In genomic region chr7:19169506-19169905, GRCm38 (mm10) we compare ENCODE assay signal across 13 mouse cellular contexts. TPM values are rescaled to one million over a fixed set of nuclear protein-coding genes. Genes with fewer than 3 reads are reported as not detected.
DNase-seq lines count a peak whose midpoint lies in the region; ATAC-seq and TF ChIP-seq lines count a peak whose summit lies in the region.
"Had no signal": no experiment of that assay in that cellular context is flagged by ENCODE, and none has a peak within 500 bp of the region (broad histone marks: within the 10 kb centered on the region; RNA-seq: fewer than 3 reads in every experiment).

No protein-coding gene starts in this region.

- no peak for ATAC-seq in forebrain, embryonic 13.5 days
- ATAC-seq in forebrain, embryonic 11.5 days (replicated peaks; ENCODE audit: low FRiP score) = no peak
- ATAC-seq in heart, embryonic 16.5 days (replicated peaks; ENCODE audit: extremely low read depth, insufficient read depth, low FRiP score) = no peak
- no peak for ATAC-seq in lung, embryonic 14.5 days (ENCODE audit: insufficient read depth)
- no peak for ATAC-seq in midbrain, embryonic 16.5 days
- no peak for ATAC-seq in erythroid progenitor cell, adult 5-6 weeks (replicated peaks; ENCODE audit: low FRiP score, poor library complexity, severe bottlenecking)
- ATAC-seq: inflammation-experienced regulatory T-cells, adult 6 months had no signal

- H3K9ac ChIP-seq in forebrain, embryonic 13.5 days = no peak overlapping the region
- no peak overlapping the region for H3K9ac ChIP-seq in forebrain, embryonic 11.5 days (ENCODE audit: low read length)
- H3K9ac ChIP-seq in heart, embryonic 16.5 days (ENCODE audit: low read length) = peak overlapping the region; percentile 5; the same call in 1 of the 2 replicates
- H3K9ac ChIP-seq in lung, embryonic 14.5 days = no peak overlapping the region
- H3K9ac ChIP-seq in midbrain, embryonic 16.5 days (ENCODE audit: low read depth, low read length) = no peak overlapping the region
- H3K9ac ChIP-seq: limb, embryonic 15.5 days; midbrain, embryonic 12.5 days; neural tube, embryonic 12.5 days had no signal

- no peak for DNase-seq in forebrain, embryonic 11.5 days (ENCODE audit: low spot score)
- no peak for DNase-seq in heart, adult 8-10 months (ENCODE audit: low spot score)
- no peak for DNase-seq in lung, embryonic 14.5 days
- no peak for DNase-seq in lung, adult 2 months
- DNase-seq: cerebellum, adult 18-20 months had no signal

- WGBS in forebrain, embryonic 13.5 days = 62% methylated on average over 10 of the region's 10 CpGs
- 66% methylated on average over 10 of the region's 10 CpGs for WGBS in forebrain, embryonic 11.5 days
- 60% methylated on average over 10 of the region's 10 CpGs for WGBS in heart, embryonic 16.5 days
- WGBS in lung, embryonic 14.5 days = 63% methylated on average over 10 of the region's 10 CpGs
- WGBS in lung, adult 2 months = 57% methylated on average over 10 of the region's 10 CpGs
- WGBS in midbrain, embryonic 16.5 days = 53% methylated on average over 10 of the region's 10 CpGs

- H3K27ac ChIP-seq in forebrain, embryonic 13.5 days = peak overlapping the region; percentile 54; the same call in 1 of the 2 replicates
- no peak overlapping the region for H3K27ac ChIP-seq in forebrain, embryonic 11.5 days (ENCODE audit: low read depth, low read length)
- H3K27ac ChIP-seq in heart, embryonic 16.5 days (ENCODE audit: low read length) = peak overlapping the region; percentile 93
- peak overlapping the region; percentile 6 for H3K27ac ChIP-seq in lung, embryonic 14.5 days (ENCODE audit: low read depth)
- peak overlapping the region; percentile 2; the same call in 1 of the 2 replicates for H3K27ac ChIP-seq in midbrain, embryonic 16.5 days (ENCODE audit: low read length)
- H3K27ac ChIP-seq: neural tube, embryonic 12.5 days had no signal

- peaks cover 45% of the 10 kb centered on the region for H3K4me1 ChIP-seq in forebrain, embryonic 13.5 days
- peaks cover 6% of the 10 kb centered on the region; the same call in 1 of the 2 replicates for H3K4me1 ChIP-seq in forebrain, embryonic 11.5 days (replicated peaks; ENCODE audit: control insufficient read depth, insufficient read depth, low read length)
- H3K4me1 ChIP-seq in heart, embryonic 16.5 days (ENCODE audit: control insufficient read depth, insufficient read depth, low read length) = peaks cover 50% of the 10 kb centered on the region
- peaks cover 11% of the 10 kb centered on the region for H3K4me1 ChIP-seq in lung, embryonic 14.5 days (ENCODE audit: insufficient read depth)
- 0 out of 2 replicates have a peak, but pooled peaks cover 2% of the 10 kb centered on the region for H3K4me1 ChIP-seq in lung, adult 2 months (ENCODE audit: control insufficient read depth, insufficient read depth, low read length)
- H3K4me1 ChIP-seq in midbrain, embryonic 16.5 days (ENCODE audit: control insufficient read depth, insufficient read depth, low read length) = peaks cover 23% of the 10 kb centered on the region

- no peak overlapping the region for H3K4me2 ChIP-seq in forebrain, embryonic 13.5 days
- H3K4me2 ChIP-seq in forebrain, embryonic 11.5 days (ENCODE audit: low read depth, low read length, severe bottlenecking) = no peak overlapping the region
- H3K4me2 ChIP-seq in heart, embryonic 16.5 days (ENCODE audit: low read depth, low read length) = no peak overlapping the region
- no peak overlapping the region for H3K4me2 ChIP-seq in lung, embryonic 14.5 days
- H3K4me2 ChIP-seq in midbrain, embryonic 16.5 days (ENCODE audit: low read length) = no peak overlapping the region
- H3K4me2 ChIP-seq: limb, embryonic 15.5 days; midbrain, embryonic 12.5 days; neural tube, embryonic 12.5 days had no signal

- H3K4me3 ChIP-seq in forebrain, embryonic 13.5 days = no peak overlapping the region
- no peak overlapping the region for H3K4me3 ChIP-seq in forebrain, embryonic 11.5 days (ENCODE audit: low read depth, low read length)
- no peak overlapping the region for H3K4me3 ChIP-seq in heart, embryonic 16.5 days (ENCODE audit: low read length)
- no peak overlapping the region for H3K4me3 ChIP-seq in lung, embryonic 14.5 days (ENCODE audit: low read depth, low read length)
- H3K4me3 ChIP-seq in lung, adult 2 months (replicated peaks; ENCODE audit: extremely low read depth, low read depth, low read length) = no peak overlapping the region
- no peak overlapping the region for H3K4me3 ChIP-seq in midbrain, embryonic 16.5 days (ENCODE audit: low read depth, low read length)
- H3K4me3 ChIP-seq: limb, embryonic 15.5 days; midbrain, embryonic 12.5 days; neural tube, embryonic 12.5 days had no signal

- no peak for TF ChIP-seq POLR2A in lung, adult 2 months (IDR thresholded peaks at IDR 0.05; ENCODE audit: borderline replicate concordance, extremely low read depth, low read depth, low read length)

- H3K9me3 ChIP-seq in forebrain, embryonic 13.5 days (replicated peaks) = peaks cover 8% of the 10 kb centered on the region; the same call in 1 of the 2 replicates
- H3K9me3 ChIP-seq in forebrain, embryonic 11.5 days (ENCODE audit: control insufficient read depth, low read length) = no peaks in the 10 kb centered on the region; the same call in 1 of the 2 replicates
- H3K9me3 ChIP-seq in heart, embryonic 16.5 days (replicated peaks; ENCODE audit: control insufficient read depth, low read length) = 0 out of 2 replicates have a peak, but pooled peaks cover 5% of the 10 kb centered on the region
- H3K9me3 ChIP-seq in lung, embryonic 14.5 days (ENCODE audit: low read depth, low read length) = peaks cover 3% of the 10 kb centered on the region; the same call in 1 of the 2 replicates
- H3K9me3 ChIP-seq in midbrain, embryonic 16.5 days (replicated peaks; ENCODE audit: control insufficient read depth, low read length, poor library complexity, severe bottlenecking) = no peaks in the 10 kb centered on the region
- H3K9me3 ChIP-seq: limb, embryonic 15.5 days; midbrain, embryonic 12.5 days; neural tube, embryonic 12.5 days had no signal

- H3K27me3 ChIP-seq in forebrain, embryonic 13.5 days = peaks cover 22% of the 10 kb centered on the region
- H3K27me3 ChIP-seq in forebrain, embryonic 11.5 days (ENCODE audit: control insufficient read depth, insufficient read depth, low read length) = peaks cover 5% of the 10 kb centered on the region; the same call in 1 of the 2 replicates
- no peaks in the 10 kb centered on the region for H3K27me3 ChIP-seq in heart, embryonic 16.5 days (ENCODE audit: control insufficient read depth, insufficient read depth, low read length)
- peaks cover 7% of the 10 kb centered on the region; the same call in 1 of the 2 replicates for H3K27me3 ChIP-seq in lung, embryonic 14.5 days (ENCODE audit: insufficient read depth, low read length)
- peaks cover 3% of the 10 kb centered on the region; the same call in 1 of the 2 replicates for H3K27me3 ChIP-seq in midbrain, embryonic 16.5 days (ENCODE audit: control insufficient read depth, insufficient read depth, low read depth, low read length)

- no peaks in the 10 kb centered on the region for H3K36me3 ChIP-seq in forebrain, embryonic 13.5 days (ENCODE audit: poor library complexity, severe bottlenecking)
- no peaks in the 10 kb centered on the region for H3K36me3 ChIP-seq in forebrain, embryonic 11.5 days (ENCODE audit: control insufficient read depth, insufficient read depth, low read length)
- H3K36me3 ChIP-seq in heart, embryonic 16.5 days (ENCODE audit: control insufficient read depth, insufficient read depth) = no peaks in the 10 kb centered on the region
- H3K36me3 ChIP-seq in lung, embryonic 14.5 days (ENCODE audit: insufficient read depth) = no peaks in the 10 kb centered on the region
- H3K36me3 ChIP-seq in midbrain, embryonic 16.5 days (ENCODE audit: control insufficient read depth, insufficient read depth, low read length) = no peaks in the 10 kb centered on the region
- H3K36me3 ChIP-seq: limb, embryonic 15.5 days; midbrain, embryonic 12.5 days; neural tube, embryonic 12.5 days had no signal

- no peak for TF ChIP-seq CTCF in lung, embryonic 14.5 days (IDR thresholded peaks at IDR 0.05; ENCODE audit: low read depth)
- TF ChIP-seq CTCF in lung, adult 2 months (IDR thresholded peaks at IDR 0.05; ENCODE audit: insufficient read depth, low read length) = no peak

RNA-seq across cellular contexts. Expression of gene Gipr, which starts 3.6 kb away (rescaled TPM):
- 5.2 and 6.6 TPM in 2 replicates for polyA plus RNA-seq in forebrain, embryonic 13.5 days (2015; fragmentation: Nextera tagmentation; extraction: Ambion mirVana)
- polyA plus RNA-seq in forebrain, embryonic 11.5 days (2014; fragmentation: Nextera tagmentation; extraction: Ambion mirVana) = 0.56 and 0.75 TPM in 2 replicates
- 104 and 107 TPM in 2 replicates for polyA plus RNA-seq in heart, embryonic 16.5 days (2015; fragmentation: Nextera tagmentation; extraction: Ambion mirVana)
- under 1 TPM; 0.09 to 0.29 (median 0.26) TPM for total RNA-seq in heart, adult 8-10 months (2022)
- polyA plus RNA-seq in lung, embryonic 14.5 days (2014; fragmentation: Nextera tagmentation; extraction: Ambion mirVana) = 0.26 and 0.85 TPM in 2 replicates
- 0.19 and 0.24 TPM in 2 replicates for polyA plus RNA-seq in lung, adult 2 months (2012; rRNA removed)
- 4.0 and 4.8 TPM in 2 replicates for polyA plus RNA-seq in midbrain, embryonic 16.5 days (2015; fragmentation: Nextera tagmentation; extraction: Ambion mirVana)
- total RNA-seq in erythroid progenitor cell, adult 5-6 weeks (2015; ENCODE audit: low replicate concordance) = not detected in 2 replicates
- total RNA-seq in erythroid progenitor cell, adult 5-6 weeks (2017; ENCODE audit: low replicate concordance) = not detected in 2 replicates
- polyA plus RNA-seq: inflammation-experienced regulatory T-cells, adult 6 months had no signal

RNA-seq across cellular contexts. Expression of gene Eml2, which starts 6.7 kb away (rescaled TPM):
- 6.4 and 7.0 TPM in 2 replicates for polyA plus RNA-seq in forebrain, embryonic 13.5 days (2015; fragmentation: Nextera tagmentation; extraction: Ambion mirVana)
- polyA plus RNA-seq in forebrain, embryonic 11.5 days (2014; fragmentation: Nextera tagmentation; extraction: Ambion mirVana) = 2.0 and 2.1 TPM in 2 replicates
- polyA plus RNA-seq in heart, embryonic 16.5 days (2015; fragmentation: Nextera tagmentation; extraction: Ambion mirVana) = 23.5 and 26.2 TPM in 2 replicates
- 10 to 100 TPM; 32.0 to 45.7 (median 35.7) TPM for total RNA-seq in heart, adult 8-10 months (2022)
- 2.6 and 2.7 TPM in 2 replicates for polyA plus RNA-seq in lung, embryonic 14.5 days (2014; fragmentation: Nextera tagmentation; extraction: Ambion mirVana)
- 73.7 and 81.5 TPM in 2 replicates for polyA plus RNA-seq in lung, adult 2 months (2012; rRNA removed)
- polyA plus RNA-seq in midbrain, embryonic 16.5 days (2015; fragmentation: Nextera tagmentation; extraction: Ambion mirVana) = 10.6 TPM in 2 replicates
- total RNA-seq in erythroid progenitor cell, adult 5-6 weeks (2015; ENCODE audit: low replicate concordance) = 2.5 TPM in 1 of 2 replicates, not detected in the other
- total RNA-seq in erythroid progenitor cell, adult 5-6 weeks (2017; ENCODE audit: low replicate concordance) = 1.3 TPM in 1 of 2 replicates, not detected in the other

RNA-seq across cellular contexts. Expression of gene Snrpd2, which starts 20.0 kb away (rescaled TPM):
- polyA plus RNA-seq in forebrain, embryonic 13.5 days (2015; fragmentation: Nextera tagmentation; extraction: Ambion mirVana) = 159 and 164 TPM in 2 replicates
- polyA plus RNA-seq in forebrain, embryonic 11.5 days (2014; fragmentation: Nextera tagmentation; extraction: Ambion mirVana) = 154 and 158 TPM in 2 replicates
- polyA plus RNA-seq in heart, embryonic 16.5 days (2015; fragmentation: Nextera tagmentation; extraction: Ambion mirVana) = 84.3 and 93.8 TPM in 2 replicates
- total RNA-seq in heart, adult 8-10 months (2022) = 10 to 100 TPM; 63.5 to 76.4 (median 68.8) TPM
- 158 and 161 TPM in 2 replicates for polyA plus RNA-seq in lung, embryonic 14.5 days (2014; fragmentation: Nextera tagmentation; extraction: Ambion mirVana)
- 16.2 and 20.1 TPM in 2 replicates for polyA plus RNA-seq in lung, adult 2 months (2012; rRNA removed)
- 105 TPM in 2 replicates for polyA plus RNA-seq in midbrain, embryonic 16.5 days (2015; fragmentation: Nextera tagmentation; extraction: Ambion mirVana)
- total RNA-seq in erythroid progenitor cell, adult 5-6 weeks (2015; ENCODE audit: low replicate concordance) = 15.5 and 22.0 TPM in 2 replicates
- 5.4 and 15.7 TPM in 2 replicates for total RNA-seq in erythroid progenitor cell, adult 5-6 weeks (2017; ENCODE audit: low replicate concordance)

RNA-seq across cellular contexts. Expression of gene Qpctl, which starts 20.4 kb away (rescaled TPM):
- polyA plus RNA-seq in forebrain, embryonic 13.5 days (2015; fragmentation: Nextera tagmentation; extraction: Ambion mirVana) = 16.5 and 17.7 TPM in 2 replicates
- 13.8 and 13.9 TPM in 2 replicates for polyA plus RNA-seq in forebrain, embryonic 11.5 days (2014; fragmentation: Nextera tagmentation; extraction: Ambion mirVana)
- 9.6 and 10.6 TPM in 2 replicates for polyA plus RNA-seq in heart, embryonic 16.5 days (2015; fragmentation: Nextera tagmentation; extraction: Ambion mirVana)
- 1 to 10 TPM; 4.1 to 4.7 (median 4.5) TPM for total RNA-seq in heart, adult 8-10 months (2022)
- polyA plus RNA-seq in lung, embryonic 14.5 days (2014; fragmentation: Nextera tagmentation; extraction: Ambion mirVana) = 12.5 and 13.1 TPM in 2 replicates
- polyA plus RNA-seq in lung, adult 2 months (2012; rRNA removed) = 11.1 and 14.9 TPM in 2 replicates
- polyA plus RNA-seq in midbrain, embryonic 16.5 days (2015; fragmentation: Nextera tagmentation; extraction: Ambion mirVana) = 24.9 and 28.8 TPM in 2 replicates
- total RNA-seq in erythroid progenitor cell, adult 5-6 weeks (2015; ENCODE audit: low replicate concordance) = 2.5 and 2.9 TPM in 2 replicates
- total RNA-seq in erythroid progenitor cell, adult 5-6 weeks (2017; ENCODE audit: low replicate concordance) = 1.9 TPM in 2 replicates

RNA-seq across cellular contexts. Expression of gene Gpr4, which starts 42.8 kb away (rescaled TPM):
- 1.2 and 1.3 TPM in 2 replicates for polyA plus RNA-seq in forebrain, embryonic 13.5 days (2015; fragmentation: Nextera tagmentation; extraction: Ambion mirVana)
- polyA plus RNA-seq in forebrain, embryonic 11.5 days (2014; fragmentation: Nextera tagmentation; extraction: Ambion mirVana) = 1.6 and 2.5 TPM in 2 replicates
- 2.4 and 2.7 TPM in 2 replicates for polyA plus RNA-seq in heart, embryonic 16.5 days (2015; fragmentation: Nextera tagmentation; extraction: Ambion mirVana)
- 1 to 10 TPM; 3.3 to 8.5 (median 7.4) TPM for total RNA-seq in heart, adult 8-10 months (2022)
- 1.6 and 2.2 TPM in 2 replicates for polyA plus RNA-seq in lung, embryonic 14.5 days (2014; fragmentation: Nextera tagmentation; extraction: Ambion mirVana)
- 21.6 and 29.5 TPM in 2 replicates for polyA plus RNA-seq in lung, adult 2 months (2012; rRNA removed)
- polyA plus RNA-seq in midbrain, embryonic 16.5 days (2015; fragmentation: Nextera tagmentation; extraction: Ambion mirVana) = 3.4 and 4.5 TPM in 2 replicates
- not detected in 2 replicates for total RNA-seq in erythroid progenitor cell, adult 5-6 weeks (2015; ENCODE audit: low replicate concordance)
- not detected in 2 replicates for total RNA-seq in erythroid progenitor cell, adult 5-6 weeks (2017; ENCODE audit: low replicate concordance)

Comparison
In these comparisons a context has a peak if more than half of its experiments do, and no peak if none do; other contexts are left out.
1. RNA of gene Gipr, which starts 3.6 kb away (polyA plus RNA-seq): 104 to 107 TPM in heart, embryonic 16.5 days; 5.2 to 6.6 TPM in forebrain, embryonic 13.5 days, 4.0 to 4.8 TPM in midbrain, embryonic 16.5 days, 0.56 to 0.75 TPM in forebrain, embryonic 11.5 days, 0.26 to 0.85 TPM in lung, embryonic 14.5 days and 0.19 to 0.24 TPM in lung, adult 2 months; every median in the first group is over 10 times any median in the second.